Mouse (Mus musculus): ENCODE measurements around the gene Actg1.

DNA sequence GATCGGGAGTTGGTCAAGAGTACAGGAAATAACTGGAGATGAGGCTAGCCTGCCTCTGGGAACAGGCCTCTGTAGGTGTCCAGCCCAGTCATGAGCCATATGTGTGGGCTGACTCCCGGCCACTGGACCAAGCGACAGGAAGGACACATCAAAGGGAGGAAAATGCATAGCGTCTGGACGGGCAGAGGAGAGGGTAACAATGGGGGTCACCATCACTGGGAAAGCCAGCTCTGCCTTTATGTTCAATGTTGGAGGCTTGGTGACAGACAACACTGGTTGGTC, 41.3 kb downstream of the Actg1 start:
- TF ChIP-seq CTCF (IDR thresholded peaks at IDR 0.05; ENCODE audit: control insufficient read depth, insufficient read depth, insufficient read length) (no peak), CEBPB (IDR thresholded peaks at IDR 0.05; ENCODE audit: low read depth) (no peak), MYOD1 (IDR thresholded peaks at IDR 0.05; ENCODE audit: control insufficient read depth, insufficient read length, low read depth) (no peak), USF1 (IDR thresholded peaks at IDR 0.05; ENCODE audit: low read depth) (no peak), MAX (IDR thresholded peaks at IDR 0.05) (no peak), MYOG (IDR thresholded peaks at IDR 0.05; ENCODE audit: control insufficient read depth, extremely low read depth, insufficient read length) (no peak), FOSL1 (IDR thresholded peaks at IDR 0.05; ENCODE audit: insufficient read depth, low read length, poor library complexity, severe bottlenecking) (no peak)
